Mouse (Mus musculus) heart, postnatal 14 days (tissue): ENCODE data around the gene Grm5. TPM values are rescaled to one million over a fixed set of nuclear protein-coding genes. Genes with fewer than 3 reads are reported as not detected.

Source experiments
- DNase-seq, 2 experiments: peaks; one replicate each; pipeline ENCODE4 v3.0.0; 2021 to 2022
- intact Hi-C: fragments of 180-260 bp; cut with DNase I; formaldehyde crosslinking; loops from one replicate; pipeline ENCODE4 v1.15.1; 2025
- total RNA-seq, 2 experiments: library from RNA; stranded (reverse); gene quantifications; 2 replicates each; pipeline ENCODE4 v1.2.3; 2021

Gene Grm5
- total RNA-seq, 2 experiments from 2014 or later, result not detected

- DNase-seq, result no peak
- intact Hi-C loops, result no loop called here
Observed at GRCm38 (mm10) chr7:88129536-88130487, 545.8 kb downstream of the Grm5 start.

GRCm38 (mm10) chr7:88130488-88130849, 546.5 kb downstream of the Grm5 start:
- DNase-seq, result no peak
- intact Hi-C loops, result no loop called here

- no peak for DNase-seq
- intact Hi-C loops, result no loop called here
Observed at GRCm38 (mm10) chr7:88159542-88160241, 575.7 kb downstream of the Grm5 start.

- intact Hi-C loops, result no loop called here
- DNase-seq, result no peak
Observed at GRCm38 (mm10) chr7:88161586-88161985, 577.6 kb downstream of the Grm5 start.

Other genes with a start within 250 kb of the Grm5 start
- gene Tyr, start 90.7 kb upstream of the Grm5 start, total RNA-seq, result under 1 TPM in 1 of 2 experiments, not detected in 1; 0.22 TPM